Mouse (Mus musculus) megakaryocyte, embryonic 14.5 days (primary cell): ENCODE data around the gene Defb15.

Source experiments
- FLI1 ChIP-seq: IDR thresholded peaks from 2 replicates; pipeline ENCODE4 v1.6.1; 2012; ENCODE audit warnings: low read length, inconsistent platforms, mixed read lengths
- GATA1 ChIP-seq: IDR thresholded peaks from 3 replicates; pipeline ENCODE4 v1.6.1; 2012; ENCODE audit warnings: mixed read lengths, low read length, inconsistent platforms, borderline replicate concordance

DNA sequence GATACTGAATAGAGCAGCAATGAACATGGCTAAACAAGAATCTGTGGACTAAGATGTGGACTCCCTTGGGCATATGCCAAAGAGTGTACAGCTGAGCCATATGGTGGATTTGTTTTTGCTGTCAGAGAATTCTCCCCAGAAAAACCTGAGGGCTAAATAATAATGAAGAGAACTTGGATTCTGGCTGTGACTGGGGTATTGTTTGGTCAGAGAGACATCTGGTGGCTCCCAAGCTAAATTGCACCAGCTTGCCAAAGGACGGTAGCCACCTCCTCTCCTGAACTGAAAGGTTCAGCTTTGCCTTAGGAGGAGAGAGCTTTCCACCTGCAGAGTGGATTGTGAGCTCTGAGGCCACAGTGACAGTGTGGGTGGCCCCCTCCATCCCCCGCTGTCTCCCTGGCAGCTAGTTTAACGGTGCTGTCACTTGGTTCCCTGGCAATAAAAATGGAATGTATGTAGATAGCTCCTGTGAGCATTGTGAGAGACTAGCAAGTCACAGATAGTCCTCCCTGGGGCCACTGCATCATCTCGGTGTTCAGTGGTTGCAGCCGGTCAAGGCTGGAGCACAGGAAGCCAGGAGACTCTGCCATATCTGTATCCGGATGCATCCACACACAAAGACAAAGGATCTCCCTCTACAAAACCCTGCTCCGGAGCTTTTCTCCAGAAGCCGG, 49.3 kb upstream of the Defb15 start:
- no peak for TF ChIP-seq GATA1
- TF ChIP-seq FLI1, result no peak
